Mouse (Mus musculus) hindbrain, postnatal 0 days (tissue): ENCODE results near the gene Pygo1. TPM values are rescaled to one million over a fixed set of nuclear protein-coding genes. Genes with fewer than 3 reads are reported as not detected.

Experiments used
- ATAC-seq: fragments of 200-750 bp; cut with Nextera tagmentation; 2 replicates; pipeline ENCODE4 v1.8.0; 2017; ENCODE audit warnings: mild to moderate bottlenecking, moderate TSS enrichment, moderate library complexity
- DNase-seq: peaks from one replicate; pipeline ENCODE4 v3.0.0-alpha.2; 2015; ENCODE audit warnings: low spot score
- H3K27ac ChIP-seq: fragments of 300-500 bp; sonication (generic); 2 replicates; pipeline ENCODE4 v1.5.1; 2014; ENCODE audit warnings: mild to moderate bottlenecking
- H3K27me3 ChIP-seq: fragments of 300-500 bp; sonication (generic); 2 replicates; pipeline ENCODE4 v1.6.1; 2014; ENCODE audit warnings: low read length, mixed read lengths; ENCODE audit not compliant: insufficient read depth
- H3K36me3 ChIP-seq: fragments of 300-500 bp; sonication (generic); 2 replicates; pipeline ENCODE4 v1.6.1; 2014; ENCODE audit warnings: low read length, mixed read lengths; ENCODE audit not compliant: insufficient read depth
- H3K4me1 ChIP-seq: fragments of 300-500 bp; sonication (generic); 2 replicates; pipeline ENCODE4 v1.6.1; 2014; ENCODE audit warnings: antibody characterized with exemption, low read length, mixed read lengths; ENCODE audit not compliant: insufficient read depth
- H3K4me2 ChIP-seq: fragments of 300-500 bp; sonication (generic); 2 replicates; pipeline ENCODE4 v1.6.1; 2014; ENCODE audit warnings: low read depth, mild to moderate bottlenecking, low read length, moderate library complexity, mixed read lengths
- H3K4me3 ChIP-seq: fragments of 300-500 bp; sonication (generic); 2 replicates; pipeline ENCODE4 v1.5.1; 2014; ENCODE audit warnings: low read length
- H3K9ac ChIP-seq: fragments of 300-500 bp; sonication (generic); replicated peaks from 2 replicates; pipeline ENCODE4 v1.6.1; 2014; ENCODE audit warnings: mild to moderate bottlenecking, low read length, moderate library complexity, mixed read lengths
- H3K9me3 ChIP-seq: fragments of 300-500 bp; sonication (generic); 2 replicates; pipeline ENCODE4 v1.6.1; 2016; ENCODE audit warnings: low read length, mixed read lengths
- CTCF ChIP-seq: IDR thresholded peaks from 2 replicates; pipeline ENCODE4 v1.5.1; 2016; ENCODE audit warnings: antibody characterized with exemption, control low read depth, low read depth
- WGBS: fragments of 180-500 bp; shearing (Covaris S2); extraction: QIAGEN DNeasy Blood & Tissue Kit; methylation state at CpG from one replicate; pipeline ENCODE4 v1.1.7; 2014; 5-methylcytosine and 5-hydroxymethylcytosine counted together
- polyA plus RNA-seq: library from polyadenylated mRNA; unstranded; fragments of >200 nt; fragmentation: Nextera tagmentation; extraction: Ambion mirVana; gene quantifications from 2 replicates; pipeline ENCODE4 v1.2.1, GENCODE M21; 2015
- total RNA-seq: library from RNA; depleted of rRNA; stranded (reverse); fragments of >200 nt; gene quantifications from 2 replicates; pipeline ENCODE4 v1.2.3, GENCODE M21; 2014

Pygo1 gene
- total and polyA plus RNA-seq, 2 experiments from 2014 or later, result 9.2 to 32.0 TPM

DNA sequence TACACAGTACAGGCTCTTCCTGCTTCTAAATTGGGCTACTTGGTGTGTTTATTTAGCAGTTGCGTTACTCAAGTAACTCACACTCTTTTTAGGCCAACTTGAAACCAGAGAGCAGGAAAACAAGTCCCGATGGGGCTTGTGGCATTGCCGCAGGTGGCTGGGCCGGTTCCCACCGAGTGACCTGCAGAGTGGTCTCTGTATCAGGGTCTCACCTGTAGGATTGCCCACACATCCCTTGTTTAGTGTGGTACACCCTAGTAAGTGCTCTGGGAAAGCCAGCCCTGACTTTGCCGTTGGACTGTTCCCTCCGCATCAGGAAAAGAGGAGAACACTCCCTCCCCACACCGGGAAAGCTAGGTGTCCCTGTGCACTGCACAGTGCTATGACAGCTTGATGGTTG, 23.4 kb upstream of the Pygo1 start:
- ATAC-seq (no peak), DNase-seq (no peak)
- Histone ChIP-seq H3K9me3 (no peaks in the 10 kb centered on the region), H3K4me1 (no peaks in the 10 kb centered on the region), H3K4me2 (no peak overlapping the region), H3K27ac (no peak overlapping the region), H3K4me3 (no peak overlapping the region), H3K36me3 (no peaks in the 10 kb centered on the region), H3K9ac (no peak overlapping the region), H3K27me3 (no peaks in the 10 kb centered on the region)
- no peak for TF ChIP-seq CTCF
- WGBS, result 90% methylated on average over 8 of the region's 8 CpGs

DNA sequence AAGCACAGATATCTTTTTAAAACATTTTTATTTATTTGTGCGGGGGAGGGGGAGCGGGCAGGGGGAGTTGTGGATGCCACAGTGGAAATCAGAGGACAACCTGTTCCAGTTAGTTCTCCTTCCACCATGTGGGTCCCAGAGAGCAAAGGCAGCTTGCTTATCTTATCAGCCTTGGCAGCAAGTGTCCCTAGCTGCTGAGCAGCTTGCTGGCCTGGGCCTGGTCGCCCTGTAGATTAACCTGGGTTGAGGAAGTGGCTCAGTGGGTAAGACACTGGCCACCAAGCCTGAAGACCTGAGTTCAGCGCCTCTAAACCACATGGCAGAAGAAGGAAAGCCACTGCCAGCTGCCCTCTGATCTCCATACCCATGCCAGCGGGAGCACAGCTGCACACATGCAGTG, 22.8 kb upstream of the Pygo1 start:
- ATAC-seq, result no peak
- DNase-seq, result no peak
- Histone ChIP-seq H3K4me2 (no peak overlapping the region), H3K27me3 (no peaks in the 10 kb centered on the region), H3K4me1 (no peaks in the 10 kb centered on the region), H3K4me3 (no peak overlapping the region), H3K9ac (no peak overlapping the region), H3K27ac (no peak overlapping the region), H3K9me3 (no peaks in the 10 kb centered on the region), H3K36me3 (no peaks in the 10 kb centered on the region)
- no peak for TF ChIP-seq CTCF
- 98% methylated on average over 5 of the region's 5 CpGs for WGBS

DNA sequence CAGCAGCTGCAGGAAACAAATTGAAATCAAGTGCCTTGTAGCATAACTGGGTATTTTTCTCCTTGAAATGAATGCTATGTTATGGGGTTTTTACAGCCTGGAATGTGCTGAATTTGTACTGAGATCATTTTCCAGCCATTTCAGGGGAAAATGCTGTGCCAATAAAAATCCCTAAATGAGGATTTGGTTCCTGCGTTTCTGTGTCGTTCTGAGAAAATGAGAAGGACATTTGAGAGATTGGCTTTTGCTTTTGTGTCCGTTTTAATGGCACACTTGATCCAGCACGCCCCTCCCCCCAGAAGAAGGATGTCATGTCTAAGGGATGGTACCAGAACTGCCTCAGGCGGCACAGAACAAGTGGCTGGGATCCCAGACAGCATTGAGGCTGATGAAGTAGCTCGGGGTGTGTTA, 18.7 kb upstream of the Pygo1 start:
- DNase-seq (peak; percentile 18), ATAC-seq (no peak)
- no peak for TF ChIP-seq CTCF
- Histone ChIP-seq H3K4me3 (no peak overlapping the region), H3K36me3 (no peaks in the 10 kb centered on the region), H3K4me2 (no peak overlapping the region), H3K9ac (no peak overlapping the region), H3K27me3 (no peaks in the 10 kb centered on the region), H3K4me1 (no peaks in the 10 kb centered on the region), H3K9me3 (no peaks in the 10 kb centered on the region), H3K27ac (no peak overlapping the region)
- 70% methylated on average over 6 of the region's 6 CpGs for WGBS

DNA sequence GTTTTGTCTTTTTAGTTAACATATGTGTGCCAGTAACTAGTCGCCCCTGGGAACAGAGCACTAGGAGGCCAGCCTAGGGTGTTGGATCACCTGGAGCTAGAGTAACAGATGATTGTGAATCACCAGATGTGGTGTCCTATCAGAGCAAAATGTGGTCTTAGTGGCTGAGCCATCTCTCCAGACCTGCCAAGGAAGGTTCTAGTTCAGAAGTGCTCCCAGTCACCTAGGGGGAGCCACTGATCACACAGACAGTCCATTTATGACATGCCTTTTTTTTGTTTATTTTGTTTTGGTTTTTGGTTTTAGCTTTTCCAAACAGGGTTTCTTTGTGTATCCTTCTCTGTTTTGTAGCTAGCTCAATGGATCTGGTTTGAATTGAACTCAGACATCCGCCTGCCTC, 14.1 kb upstream of the Pygo1 start:
- DNase-seq (no peak), ATAC-seq (no peak)
- Histone ChIP-seq H3K27ac (no peak overlapping the region), H3K4me3 (no peak overlapping the region), H3K27me3 (no peaks in the 10 kb centered on the region), H3K9ac (no peak overlapping the region), H3K36me3 (no peaks in the 10 kb centered on the region), H3K4me2 (no peak overlapping the region), H3K9me3 (no peaks in the 10 kb centered on the region), H3K4me1 (no peaks in the 10 kb centered on the region)
- no peak for TF ChIP-seq CTCF
- WGBS, result 92% methylated on average over 2 of the region's 2 CpGs

DNA sequence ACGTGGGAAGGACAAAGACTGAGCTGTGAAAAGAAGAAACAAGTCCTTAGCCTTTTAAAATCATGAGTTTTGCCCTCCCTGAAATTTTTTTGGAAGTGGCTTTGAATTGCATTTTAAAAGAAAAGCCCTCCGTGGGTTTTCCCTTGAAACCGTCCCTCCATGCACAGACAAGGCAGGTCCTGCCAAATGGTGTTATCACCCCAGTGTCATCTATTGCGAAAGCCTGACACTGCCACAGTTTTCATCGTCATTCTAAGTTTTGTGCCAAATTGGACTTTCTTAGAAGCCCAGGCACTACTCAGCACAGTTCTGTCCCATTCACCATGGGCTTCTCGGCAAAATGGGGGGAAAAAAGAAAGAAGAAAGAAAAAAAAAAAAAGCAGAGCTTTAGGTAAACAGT, 11.9 kb upstream of the Pygo1 start:
- TF ChIP-seq CTCF, result no peak
- H3K4me3 ChIP-seq, result no peak overlapping the region
- H3K27ac ChIP-seq, result no peak overlapping the region
- ATAC-seq (no peak), DNase-seq (no peak)
- no peaks in the 10 kb centered on the region for H3K27me3 ChIP-seq
- H3K9ac ChIP-seq, result no peak overlapping the region
- H3K9me3 ChIP-seq, result no peaks in the 10 kb centered on the region
- H3K4me2 ChIP-seq, result no peak overlapping the region
- H3K4me1 ChIP-seq, result no peaks in the 10 kb centered on the region
- no peaks in the 10 kb centered on the region for H3K36me3 ChIP-seq
- WGBS, result 64% methylated on average over 6 of the region's 6 CpGs

DNA sequence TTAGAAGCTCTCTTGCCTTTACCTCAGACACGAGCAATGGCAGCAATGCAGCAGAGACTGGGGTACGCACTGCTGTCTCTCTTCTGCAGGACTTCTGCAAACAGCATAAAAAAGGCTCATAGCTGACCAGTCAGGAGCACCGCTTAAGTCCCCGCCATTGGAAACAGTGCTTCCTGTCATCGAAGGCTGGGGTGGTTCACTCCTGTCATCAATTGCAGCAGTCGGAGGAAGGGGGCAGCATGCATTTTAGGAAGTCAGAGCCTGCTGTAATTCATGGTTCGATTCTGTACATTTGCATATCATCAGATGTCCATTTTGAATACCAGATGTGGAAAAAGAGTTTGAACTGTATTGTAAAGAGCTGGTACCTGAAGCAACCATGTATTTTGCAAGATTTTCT, 9.7 kb upstream of the Pygo1 start:
- no peak overlapping the region for H3K9ac ChIP-seq
- no peaks in the 10 kb centered on the region for H3K4me1 ChIP-seq
- H3K27ac ChIP-seq, result no peak overlapping the region
- no peaks in the 10 kb centered on the region for H3K36me3 ChIP-seq
- no peak overlapping the region for H3K4me2 ChIP-seq
- H3K4me3 ChIP-seq, result no peak overlapping the region
- no peaks in the 10 kb centered on the region for H3K27me3 ChIP-seq
- 64% methylated on average over 7 of the region's 7 CpGs for WGBS
- H3K9me3 ChIP-seq, result no peaks in the 10 kb centered on the region
- ATAC-seq (no peak), DNase-seq (no peak)
- TF ChIP-seq CTCF, result no peak

DNA sequence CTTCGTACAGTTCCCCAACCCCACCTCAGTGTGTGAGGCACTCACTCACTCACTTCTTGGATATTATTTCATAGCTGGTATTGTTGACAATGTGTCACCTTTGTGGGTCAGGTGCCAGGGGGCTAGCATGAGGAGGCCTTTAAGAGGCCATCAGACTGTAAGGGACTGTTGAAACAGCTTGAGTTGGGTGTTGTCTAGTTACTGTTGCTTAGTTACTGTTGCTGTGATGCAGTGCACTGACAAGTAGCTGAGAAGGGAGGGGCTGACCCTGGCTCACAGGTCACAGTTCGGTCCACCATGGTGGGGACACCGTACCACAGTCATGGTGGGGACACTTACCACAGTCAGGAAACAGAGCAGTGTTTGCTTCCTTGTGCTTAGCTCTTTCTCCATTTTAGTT, 2.4 kb upstream of the Pygo1 start:
- TF ChIP-seq CTCF, result no peak
- H3K27me3 ChIP-seq, result no peaks in the 10 kb centered on the region
- H3K4me3 ChIP-seq, result no peak overlapping the region
- H3K9ac ChIP-seq, result no peak overlapping the region
- ATAC-seq (no peak), DNase-seq (no peak)
- H3K9me3 ChIP-seq, result no peaks in the 10 kb centered on the region
- H3K27ac ChIP-seq, result no peak overlapping the region
- 70% methylated on average over 3 of the region's 3 CpGs for WGBS
- H3K4me1 ChIP-seq, result peaks cover 8% of the 10 kb centered on the region
- H3K4me2 ChIP-seq, result no peak overlapping the region
- no peaks in the 10 kb centered on the region for H3K36me3 ChIP-seq
